Mouse (Mus musculus) heart, embryonic 11.5 days (tissue): Measurements from ENCODE around the gene Catsper2. TPM values are rescaled to one million over a fixed set of nuclear protein-coding genes. Genes with fewer than 3 reads are reported as not detected.

ENCODE experiments used
- ATAC-seq: fragments of 200-750 bp; cut with Nextera tagmentation; replicated peaks from 2 replicates; pipeline ENCODE4 v1.8.0; 2017; ENCODE audit warnings: moderate library complexity; ENCODE audit not compliant: insufficient number of reproducible peaks, low FRiP score, low TSS enrichment
- H3K27ac ChIP-seq: fragments of 300-500 bp; sonication (generic); 2 replicates; pipeline ENCODE4 v1.5.1; 2014; ENCODE audit warnings: mild to moderate bottlenecking, low read depth, low read length
- H3K27me3 ChIP-seq: fragments of 300-500 bp; sonication (generic); 2 replicates; pipeline ENCODE4 v1.6.1; 2014; ENCODE audit warnings: mild to moderate bottlenecking, low read length, mixed read lengths; ENCODE audit not compliant: control insufficient read depth, insufficient read depth
- H3K36me3 ChIP-seq: fragments of 300-500 bp; sonication (generic); 2 replicates; pipeline ENCODE4 v1.6.1; 2014; ENCODE audit warnings: mild to moderate bottlenecking, low read length, moderate library complexity, mixed read lengths; ENCODE audit not compliant: control insufficient read depth, insufficient read depth
- H3K4me1 ChIP-seq: fragments of 300-500 bp; sonication (generic); 2 replicates; pipeline ENCODE4 v1.6.1; 2014; ENCODE audit warnings: low read length; ENCODE audit not compliant: control insufficient read depth, insufficient read depth
- H3K4me2 ChIP-seq: fragments of 300-500 bp; sonication (generic); 2 replicates; pipeline ENCODE4 v1.6.1; 2014; ENCODE audit warnings: mild to moderate bottlenecking, moderate library complexity
- H3K4me3 ChIP-seq: fragments of 300-500 bp; sonication (generic); 2 replicates; pipeline ENCODE4 v1.5.1; 2014; ENCODE audit warnings: low read depth, low read length
- H3K9ac ChIP-seq: fragments of 300-500 bp; sonication (generic); 2 replicates; pipeline ENCODE4 v1.6.1; 2014; ENCODE audit warnings: mild to moderate bottlenecking, low read depth, low read length, moderate library complexity
- H3K9me3 ChIP-seq: fragments of 300-500 bp; sonication (generic); replicated peaks from 2 replicates; pipeline ENCODE4 v1.6.1; 2016; ENCODE audit warnings: low read length; ENCODE audit not compliant: control insufficient read depth
- WGBS: fragments of 180-500 bp; shearing (Covaris S2); extraction: QIAGEN DNeasy Blood & Tissue Kit; methylation state at CpG from one replicate; pipeline ENCODE4 v1.1.7; 2014; ENCODE audit not compliant: insufficient replicate concordance; 5-methylcytosine and 5-hydroxymethylcytosine counted together
- polyA plus RNA-seq: library from polyadenylated mRNA; unstranded; fragments of >200 nt; fragmentation: Nextera tagmentation; extraction: Ambion mirVana; gene quantifications from 2 replicates; pipeline ENCODE4 v1.2.1, GENCODE M21; 2014

Gene Catsper2
- polyA plus RNA-seq, 1 experiment from 2014 or later: 3.4 TPM

DNA sequence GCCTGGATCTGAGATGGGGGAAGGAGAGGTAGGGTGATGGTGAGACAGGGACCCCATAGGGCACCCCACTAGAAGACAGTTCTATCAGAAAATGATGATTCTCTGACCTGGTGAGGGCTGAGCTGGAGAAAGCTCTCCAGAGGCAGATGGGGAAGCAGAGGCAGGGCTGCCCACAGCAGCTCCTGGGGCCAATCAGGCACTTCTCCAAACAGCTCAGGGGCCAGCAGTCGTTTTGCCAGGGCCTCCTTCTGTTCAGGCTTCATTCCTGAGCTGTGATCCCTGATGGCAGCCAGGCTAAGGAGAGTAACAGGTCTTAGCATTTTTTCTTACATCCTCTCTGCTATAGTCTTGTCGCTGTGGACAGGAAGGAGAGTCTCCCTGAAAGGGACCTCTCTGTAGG lies 38.8 kb downstream of the Catsper2 start:
- 0 out of 2 replicates have a peak, but pooled peaks cover 2% of the 10 kb centered on the region for H3K27me3 ChIP-seq
- no peak overlapping the region for H3K4me3 ChIP-seq
- WGBS: 31% methylated on average over 2 of the region's 2 CpGs
- no peaks in the 10 kb centered on the region for H3K36me3 ChIP-seq
- H3K4me1 ChIP-seq: no peaks in the 10 kb centered on the region
- no peak overlapping the region for H3K9ac ChIP-seq
- no peaks in the 10 kb centered on the region for H3K9me3 ChIP-seq
- H3K4me2 ChIP-seq: no peak overlapping the region
- no peak overlapping the region for H3K27ac ChIP-seq
- no peak for ATAC-seq

DNA sequence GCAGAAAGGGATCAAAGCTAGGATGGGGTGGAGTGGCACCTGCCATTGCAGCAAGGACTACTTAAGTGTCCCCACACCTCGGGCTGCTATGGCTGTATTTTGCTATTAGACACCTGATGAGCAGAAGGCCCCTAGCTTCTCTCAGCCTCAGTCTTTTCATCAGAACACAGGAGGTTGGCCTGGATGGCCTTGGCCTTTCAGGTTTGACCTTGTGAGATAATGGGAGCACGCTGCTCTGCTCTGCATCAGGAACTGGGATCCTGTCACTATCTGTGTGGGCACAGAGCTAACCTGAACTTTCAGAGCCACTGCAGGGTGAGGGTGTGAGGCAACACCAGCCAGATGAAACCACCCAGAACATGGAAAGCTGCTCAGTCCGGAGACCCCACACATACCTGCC lies 41.3 kb downstream of the Catsper2 start:
- H3K9me3 ChIP-seq: no peaks in the 10 kb centered on the region
- H3K36me3 ChIP-seq: no peaks in the 10 kb centered on the region
- no peak overlapping the region for H3K9ac ChIP-seq
- no peak for ATAC-seq
- WGBS: 52% methylated on average over 3 of the region's 3 CpGs
- H3K4me2 ChIP-seq: no peak overlapping the region
- 0 out of 2 replicates have a peak, but pooled peaks cover 2% of the 10 kb centered on the region for H3K27me3 ChIP-seq
- H3K4me1 ChIP-seq: no peaks in the 10 kb centered on the region
- no peak overlapping the region for H3K4me3 ChIP-seq
- no peak overlapping the region for H3K27ac ChIP-seq

DNA sequence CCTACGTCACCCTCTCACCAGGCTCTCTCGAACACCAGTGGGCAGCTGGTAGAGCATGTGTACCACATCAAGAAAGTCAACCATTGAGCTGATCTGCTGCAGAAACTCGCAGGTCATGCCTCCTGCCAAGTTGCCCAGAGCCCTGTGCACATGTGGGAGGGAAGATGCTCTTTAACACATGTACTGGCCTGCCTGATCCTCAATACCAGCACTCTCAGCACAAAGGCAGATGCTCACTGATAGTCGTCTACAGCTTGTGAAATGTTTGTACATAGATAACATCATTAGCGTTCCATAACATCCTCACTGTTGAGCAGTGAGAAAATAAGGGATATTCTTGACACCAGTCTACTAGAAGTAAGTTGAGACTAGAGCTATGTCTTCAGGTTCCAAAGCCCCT lies 42.7 kb downstream of the Catsper2 start:
- Histone ChIP-seq H3K4me3 (no peak overlapping the region), H3K27ac (no peak overlapping the region), H3K4me1 (no peaks in the 10 kb centered on the region), H3K9me3 (no peaks in the 10 kb centered on the region), H3K27me3 (no peaks in the 10 kb centered on the region), H3K9ac (no peak overlapping the region), H3K36me3 (no peaks in the 10 kb centered on the region), H3K4me2 (no peak overlapping the region)
- WGBS: 82% methylated on average over 5 of the region's 5 CpGs
- no peak for ATAC-seq

DNA sequence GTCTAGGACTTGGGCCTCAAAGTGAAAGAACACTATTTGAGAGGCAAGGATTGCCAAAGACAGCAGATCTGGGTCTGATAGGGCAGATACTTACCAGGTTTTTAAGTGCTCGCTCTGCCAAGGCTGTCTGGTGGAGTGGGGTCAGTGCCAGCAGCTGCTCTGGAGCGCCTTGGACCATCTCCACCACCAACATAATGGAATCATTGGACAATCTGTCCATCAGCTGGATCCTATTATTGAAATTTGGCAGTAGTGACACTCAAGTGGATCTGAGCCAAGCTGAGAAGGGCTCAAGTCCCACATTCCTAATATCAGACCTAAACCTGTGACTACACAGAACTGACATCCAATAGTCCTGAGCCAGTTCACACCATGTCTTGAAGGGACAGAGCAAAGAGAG lies 44.8 kb downstream of the Catsper2 start:
- Histone ChIP-seq H3K36me3 (no peaks in the 10 kb centered on the region), H3K4me2 (no peak overlapping the region), H3K27me3 (no peaks in the 10 kb centered on the region), H3K9me3 (no peaks in the 10 kb centered on the region), H3K4me3 (no peak overlapping the region), H3K27ac (no peak overlapping the region), H3K9ac (no peak overlapping the region), H3K4me1 (no peaks in the 10 kb centered on the region)
- WGBS: 76% methylated on average over 2 of the region's 2 CpGs
- no peak for ATAC-seq

DNA sequence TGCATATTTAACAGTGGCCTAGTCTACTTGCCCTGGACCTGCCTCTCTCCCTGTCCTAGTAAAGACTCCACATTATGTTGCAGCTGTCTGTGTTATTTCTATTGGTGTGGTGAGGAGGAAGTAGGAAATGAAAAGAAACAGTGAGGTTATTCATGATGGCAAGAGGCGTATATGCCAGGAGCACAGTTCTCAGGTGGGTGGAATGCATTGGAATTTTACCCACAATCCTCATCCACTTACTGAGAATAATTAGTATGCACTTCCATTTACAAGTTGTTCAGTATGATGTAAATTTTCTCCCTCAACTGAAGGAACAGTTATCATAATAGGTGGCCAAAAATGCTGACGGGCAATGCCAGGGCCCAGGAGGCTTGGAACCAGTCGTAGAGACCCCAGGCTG lies 49.9 kb downstream of the Catsper2 start:
- Histone ChIP-seq H3K36me3 (no peaks in the 10 kb centered on the region), H3K9me3 (no peaks in the 10 kb centered on the region), H3K4me1 (peaks cover under 1% of the 10 kb centered on the region), H3K27ac (no peak overlapping the region), H3K9ac (no peak overlapping the region), H3K4me3 (no peak overlapping the region), H3K4me2 (no peak overlapping the region), H3K27me3 (peaks cover 10% of the 10 kb centered on the region)
- no peak for ATAC-seq
- WGBS: 80% methylated on average over 3 of the region's 3 CpGs

DNA sequence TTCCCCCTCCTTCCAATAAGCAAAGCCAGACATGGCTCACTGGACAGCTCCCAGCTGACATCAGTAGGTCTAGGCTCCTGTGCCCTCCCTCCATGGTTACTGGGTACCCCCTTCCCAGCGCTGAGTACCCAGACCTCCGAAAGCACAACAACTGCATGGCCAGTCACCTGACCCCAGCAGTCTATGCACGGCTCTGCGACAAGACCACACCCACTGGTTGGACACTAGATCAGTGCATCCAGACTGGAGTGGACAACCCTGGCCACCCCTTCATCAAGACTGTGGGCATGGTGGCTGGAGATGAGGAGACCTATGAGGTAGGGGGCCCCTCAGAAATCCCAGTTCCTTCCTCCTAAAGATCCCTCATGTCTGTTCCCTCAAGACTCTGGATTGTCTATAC lies 54.1 kb downstream of the Catsper2 start:
- peaks cover 25% of the 10 kb centered on the region for H3K27me3 ChIP-seq
- H3K36me3 ChIP-seq: no peaks in the 10 kb centered on the region
- no peaks in the 10 kb centered on the region for H3K9me3 ChIP-seq
- no peak overlapping the region for H3K4me3 ChIP-seq
- peaks cover 5% of the 10 kb centered on the region for H3K4me1 ChIP-seq
- no peak overlapping the region for H3K4me2 ChIP-seq
- H3K9ac ChIP-seq: no peak overlapping the region
- H3K27ac ChIP-seq: no peak overlapping the region
- ATAC-seq: no peak
- 36% methylated on average over 4 of the region's 4 CpGs for WGBS

DNA sequence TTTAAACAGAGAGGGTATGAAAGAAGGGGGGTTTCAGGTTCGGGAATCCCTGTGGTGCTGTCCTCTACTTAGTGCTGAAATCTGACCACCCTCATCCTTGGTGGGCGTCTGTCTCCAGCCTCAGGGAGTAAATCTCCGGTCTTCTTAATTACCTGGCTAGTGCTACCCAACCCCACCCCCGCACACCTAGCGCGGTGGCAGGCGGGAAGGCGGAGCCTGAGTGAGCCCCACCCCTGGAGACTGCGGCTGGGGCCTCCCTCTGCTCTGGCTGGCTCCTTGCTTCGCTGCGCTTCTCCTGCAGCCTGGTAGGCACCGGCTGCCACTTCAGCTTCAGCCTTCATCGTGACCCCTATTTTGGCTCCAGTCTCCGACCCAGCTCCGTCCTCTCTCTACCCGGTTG lies 55.2 kb downstream of the Catsper2 start:
- no peaks in the 10 kb centered on the region for H3K9me3 ChIP-seq
- H3K36me3 ChIP-seq: no peaks in the 10 kb centered on the region
- WGBS: 2% methylated on average over 16 of the region's 16 CpGs
- peaks cover 14% of the 10 kb centered on the region for H3K4me1 ChIP-seq
- ATAC-seq: no peak
- peaks cover 25% of the 10 kb centered on the region for H3K27me3 ChIP-seq
- no peak overlapping the region for H3K9ac ChIP-seq
- H3K4me3 ChIP-seq: 0 out of 2 replicates have a peak overlapping the region, but pooled peaks have one; percentile 1
- H3K4me2 ChIP-seq: peak overlapping the region; percentile 49
- no peak overlapping the region for H3K27ac ChIP-seq

DNA sequence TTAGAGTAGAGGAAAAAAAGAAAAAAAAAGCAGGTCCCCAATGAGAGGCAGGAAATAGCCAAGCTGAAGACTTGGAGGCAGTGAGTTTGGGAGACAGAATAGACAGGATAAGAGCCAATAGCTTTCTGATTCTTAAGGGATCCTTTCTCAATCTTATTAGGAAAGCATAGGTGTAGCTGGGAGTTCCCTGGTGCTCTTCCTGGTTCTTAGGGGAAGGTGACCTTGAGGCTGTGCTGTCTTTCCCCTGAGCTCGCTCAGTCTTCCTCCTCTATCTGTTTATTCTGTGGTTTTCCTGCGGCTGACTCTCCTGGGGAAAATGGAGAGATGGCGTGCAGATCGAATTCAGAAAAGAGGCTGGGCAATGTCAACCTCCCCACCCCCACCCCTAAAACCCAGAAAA lies 55.6 kb downstream of the Catsper2 start:
- no peaks in the 10 kb centered on the region for H3K36me3 ChIP-seq
- no peaks in the 10 kb centered on the region for H3K9me3 ChIP-seq
- peaks cover 14% of the 10 kb centered on the region for H3K4me1 ChIP-seq
- no peak overlapping the region for H3K9ac ChIP-seq
- H3K4me3 ChIP-seq: no peak overlapping the region
- H3K27ac ChIP-seq: no peak overlapping the region
- WGBS: 6% methylated on average over 4 of the region's 4 CpGs
- peaks cover 25% of the 10 kb centered on the region for H3K27me3 ChIP-seq
- ATAC-seq: no peak
- peak overlapping the region; percentile 49; the same call in 1 of the 2 replicates for H3K4me2 ChIP-seq

DNA sequence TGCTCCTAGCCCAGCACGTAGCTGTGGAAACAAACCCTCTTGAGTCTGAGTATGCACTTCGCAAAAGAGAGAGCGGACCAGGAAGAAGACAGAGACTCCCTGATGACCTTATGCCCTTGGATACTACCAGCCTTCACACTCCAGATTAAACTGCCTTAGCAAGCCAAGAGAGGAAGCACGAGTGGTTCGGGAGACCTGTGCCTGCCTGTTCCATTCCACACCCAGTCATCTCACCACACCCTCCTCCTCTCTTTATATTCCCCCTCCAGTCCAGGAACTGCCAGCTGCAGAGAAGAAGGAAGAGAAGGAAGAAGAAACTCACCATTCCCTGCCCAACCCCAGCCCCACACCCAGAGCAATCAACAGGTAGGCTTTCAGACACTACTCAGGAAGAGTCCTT lies 56.1 kb downstream of the Catsper2 start, which contains the start of gene Ckmt1:
Ckmt1 (plus strand) TSS at position 221 of the 400 bp plus-strand sequence.
- peaks cover 25% of the 10 kb centered on the region for H3K27me3 ChIP-seq
- H3K4me3 ChIP-seq: 0 out of 2 replicates have a peak within 1 kb of the TSS, but pooled peaks have one; percentile 1

More for the DNA sequence above, 56.1 kb downstream of the Catsper2 start, which contains the start of gene Ckmt1:
- Histone ChIP-seq H3K4me1 (peaks cover 14% of the 10 kb centered on the region), H3K36me3 (no peaks in the 10 kb centered on the region), H3K27ac (no peak within 1 kb of the TSS), H3K9ac (no peak within 1 kb of the TSS), H3K9me3 (no peaks in the 10 kb centered on the region), H3K4me2 (peak within 1 kb of the TSS; percentile 49)
- whole genome bisulfite sequencing: 48% methylated on average over 5 of the region's 5 CpGs
- ATAC-seq: no peak
